Mouse (Mus musculus): Measurements from ENCODE around the gene Vps26c. TPM values are rescaled to one million over a fixed set of nuclear protein-coding genes. Genes with fewer than 3 reads are reported as not detected.

Gene Vps26c
- polyA plus RNA-seq, 1 experiment, result 40.7 TPM

- TF ChIP-seq CTCF (IDR thresholded peaks at IDR 0.05; ENCODE audit: insufficient read depth, low read length) (no peak), POLR2A (IDR thresholded peaks at IDR 0.05; ENCODE audit: borderline replicate concordance, extremely low read depth, low read depth, low read length) (no peak)
- no peak for DNase-seq
- no peaks in the 10 kb centered on the region for H3K4me1 ChIP-seq (ENCODE audit: control insufficient read depth, insufficient read depth, low read length)
- H3K4me3 ChIP-seq (replicated peaks; ENCODE audit: extremely low read depth, low read depth, low read length), result no peak overlapping the region
Observed at GRCm38 (mm10) chr16:94551934-94552333, 25.3 kb upstream of the Vps26c start.

GRCm38 (mm10) chr16:94549813-94550212 is 23.2 kb upstream of the Vps26c start:
- no peaks in the 10 kb centered on the region for H3K4me1 ChIP-seq (ENCODE audit: control insufficient read depth, insufficient read depth, low read length)
- TF ChIP-seq POLR2A (IDR thresholded peaks at IDR 0.05; ENCODE audit: borderline replicate concordance, extremely low read depth, low read depth, low read length), result no peak
- TF ChIP-seq CTCF (IDR thresholded peaks at IDR 0.05; ENCODE audit: insufficient read depth, low read length), result no peak
- no peak for DNase-seq
- H3K4me3 ChIP-seq (replicated peaks; ENCODE audit: extremely low read depth, low read depth, low read length), result no peak overlapping the region
- WGBS, result 55% methylated on average over 10 of the region's 10 CpGs

GRCm38 (mm10) chr16:94545781-94546562 is 19.3 kb upstream of the Vps26c start:
- no peak for DNase-seq
- Histone ChIP-seq H3K4me1 (ENCODE audit: control insufficient read depth, insufficient read depth, low read length) (no peaks in the 10 kb centered on the region; the same call in 1 of the 2 replicates), H3K4me3 (replicated peaks; ENCODE audit: extremely low read depth, low read depth, low read length) (no peak overlapping the region)
- TF ChIP-seq CTCF (IDR thresholded peaks at IDR 0.05; ENCODE audit: insufficient read depth, low read length) (no peak), POLR2A (IDR thresholded peaks at IDR 0.05; ENCODE audit: borderline replicate concordance, extremely low read depth, low read depth, low read length) (no peak)
- WGBS, result 44% methylated on average over 8 of the region's 8 CpGs

GRCm38 (mm10) chr16:94544540-94545105 is 18.0 kb upstream of the Vps26c start:
- DNase-seq, result no peak
- TF ChIP-seq CTCF (IDR thresholded peaks at IDR 0.05; ENCODE audit: insufficient read depth, low read length) (no peak), POLR2A (IDR thresholded peaks at IDR 0.05; ENCODE audit: borderline replicate concordance, extremely low read depth, low read depth, low read length) (no peak)
- WGBS, result 22% methylated on average over 11 of the region's 11 CpGs

GRCm38 (mm10) chr16:94542898-94543297 is 16.3 kb upstream of the Vps26c start:
- Histone ChIP-seq H3K4me1 (ENCODE audit: control insufficient read depth, insufficient read depth, low read length) (no peaks in the 10 kb centered on the region; the same call in 1 of the 2 replicates), H3K4me3 (replicated peaks; ENCODE audit: extremely low read depth, low read depth, low read length) (no peak overlapping the region)
- 92% methylated on average over 8 of the region's 8 CpGs for WGBS
- no peak for DNase-seq
- TF ChIP-seq POLR2A (IDR thresholded peaks at IDR 0.05; ENCODE audit: borderline replicate concordance, extremely low read depth, low read depth, low read length), result no peak
- TF ChIP-seq CTCF (IDR thresholded peaks at IDR 0.05; ENCODE audit: insufficient read depth, low read length), result no peak

More at GRCm38 (mm10) chr16:94544540-94545105, 18.0 kb upstream of the Vps26c start:
- Histone ChIP-seq H3K4me1 (ENCODE audit: control insufficient read depth, insufficient read depth, low read length) (no peaks in the 10 kb centered on the region; the same call in 1 of the 2 replicates), H3K4me3 (replicated peaks; ENCODE audit: extremely low read depth, low read depth, low read length) (no peak overlapping the region)

- WGBS, result 96% methylated on average over 9 of the region's 9 CpGs
- no peak for DNase-seq
- no peak overlapping the region for H3K4me3 ChIP-seq (replicated peaks; ENCODE audit: extremely low read depth, low read depth, low read length)
- no peak for TF ChIP-seq POLR2A (IDR thresholded peaks at IDR 0.05; ENCODE audit: borderline replicate concordance, extremely low read depth, low read depth, low read length)
- TF ChIP-seq CTCF (IDR thresholded peaks at IDR 0.05; ENCODE audit: insufficient read depth, low read length), result no peak
- peaks cover 2% of the 10 kb centered on the region for H3K4me1 ChIP-seq (ENCODE audit: control insufficient read depth, insufficient read depth, low read length)
Observed at GRCm38 (mm10) chr16:94540140-94540539, 13.5 kb upstream of the Vps26c start.

GRCm38 (mm10) chr16:94537159-94537527 is 10.5 kb upstream of the Vps26c start:
- Histone ChIP-seq H3K4me3 (replicated peaks; ENCODE audit: extremely low read depth, low read depth, low read length) (no peak overlapping the region), H3K4me1 (ENCODE audit: control insufficient read depth, insufficient read depth, low read length) (peaks cover 2% of the 10 kb centered on the region; the same call in 1 of the 2 replicates)
- DNase-seq, result no peak
- WGBS, result 24% methylated on average over 9 of the region's 9 CpGs
- no peak for TF ChIP-seq POLR2A (IDR thresholded peaks at IDR 0.05; ENCODE audit: borderline replicate concordance, extremely low read depth, low read depth, low read length)
- no peak for TF ChIP-seq CTCF (IDR thresholded peaks at IDR 0.05; ENCODE audit: insufficient read depth, low read length)

- TF ChIP-seq POLR2A (IDR thresholded peaks at IDR 0.05; ENCODE audit: borderline replicate concordance, extremely low read depth, low read depth, low read length) (no peak), CTCF (IDR thresholded peaks at IDR 0.05; ENCODE audit: insufficient read depth, low read length) (no peak)
- peaks cover 2% of the 10 kb centered on the region; the same call in 1 of the 2 replicates for H3K4me1 ChIP-seq (ENCODE audit: control insufficient read depth, insufficient read depth, low read length)
- 60% methylated on average over 7 of the region's 7 CpGs for WGBS
- no peak overlapping the region for H3K4me3 ChIP-seq (replicated peaks; ENCODE audit: extremely low read depth, low read depth, low read length)
- no peak for DNase-seq
Observed at GRCm38 (mm10) chr16:94536417-94537158, 10.0 kb upstream of the Vps26c start.

- no peak for TF ChIP-seq POLR2A (IDR thresholded peaks at IDR 0.05; ENCODE audit: borderline replicate concordance, extremely low read depth, low read depth, low read length)
- TF ChIP-seq CTCF (IDR thresholded peaks at IDR 0.05; ENCODE audit: insufficient read depth, low read length), result no peak
- H3K4me3 ChIP-seq (replicated peaks; ENCODE audit: extremely low read depth, low read depth, low read length), result no peak overlapping the region
Observed at GRCm38 (mm10) chr16:94535716-94536115, 9.1 kb upstream of the Vps26c start.

More at GRCm38 (mm10) chr16:94535716-94536115, 9.1 kb upstream of the Vps26c start:
- peaks cover 2% of the 10 kb centered on the region; the same call in 1 of the 2 replicates for H3K4me1 ChIP-seq (ENCODE audit: control insufficient read depth, insufficient read depth, low read length)
- 77% methylated on average over 5 of the region's 5 CpGs for WGBS
- DNase-seq, result no peak
